Mouse (Mus musculus): ENCODE measurements around the gene Gm49361.

Gm49361 gene

DNA sequence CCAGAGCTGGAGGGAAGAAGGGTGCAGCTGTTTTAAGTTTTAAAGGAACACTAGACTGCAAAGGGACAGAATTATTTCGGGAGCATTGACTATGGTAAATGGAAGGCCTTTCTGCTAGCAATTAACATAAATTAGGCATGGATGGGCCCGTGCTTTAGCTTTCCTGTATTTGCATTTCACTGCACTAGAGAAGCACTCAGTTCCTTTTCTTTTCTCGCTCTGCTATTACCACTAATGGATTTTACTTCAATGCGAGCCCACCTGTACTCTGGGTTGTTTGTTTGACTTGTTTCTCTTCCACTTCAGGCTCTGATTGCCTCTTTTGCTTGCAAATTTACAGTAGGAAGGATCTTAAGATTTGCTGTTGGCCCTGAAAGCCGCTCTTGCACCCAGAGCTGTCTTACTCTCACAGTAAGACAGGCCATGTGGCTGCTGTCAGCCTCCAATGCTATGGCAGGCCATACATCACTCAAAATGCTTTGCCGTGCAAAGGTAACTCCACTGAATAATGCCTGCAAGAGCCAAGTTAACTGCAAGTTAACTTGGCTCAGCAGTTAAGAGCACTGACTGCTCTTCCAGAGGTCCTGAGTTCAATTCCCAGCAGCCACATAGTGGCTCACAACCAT is 13.1 kb downstream of the Gm49361 start:
- ATAC-seq (ENCODE audit: insufficient number of reproducible peaks, low FRiP score, low TSS enrichment), result no peak

GRCm38 (mm10) chr14:57730527-57730926 is 15.4 kb downstream of the Gm49361 start:
- peak; percentile 54; the same call in 1 of the 2 replicates for ATAC-seq (ENCODE audit: insufficient number of reproducible peaks, low FRiP score, low TSS enrichment)

DNA sequence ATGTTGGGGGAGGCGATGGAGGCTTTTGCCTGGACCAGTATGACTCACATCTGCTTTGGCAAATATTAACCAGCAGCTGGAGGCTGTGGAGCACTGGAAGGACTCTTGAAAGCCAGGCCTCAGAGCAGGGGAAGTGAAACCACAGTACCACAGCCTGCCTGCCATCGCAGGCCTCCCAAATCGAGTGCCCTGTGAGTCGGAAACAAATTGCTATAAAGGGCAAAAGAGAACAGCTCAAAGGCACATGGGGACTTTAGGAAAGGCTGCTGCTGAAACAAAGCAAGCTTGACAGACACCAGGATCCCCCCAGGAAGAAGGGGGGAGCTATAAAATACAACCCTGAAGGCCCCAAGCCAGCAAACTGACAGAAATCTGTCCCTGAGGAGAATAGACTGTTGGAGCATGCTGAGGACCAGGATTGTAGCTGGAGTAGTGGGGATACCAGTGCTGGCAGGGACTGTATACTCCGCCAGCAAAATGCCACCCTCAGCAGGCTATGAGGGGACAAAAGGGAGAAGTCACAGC is 15.9 kb downstream of the Gm49361 start:
- no peak for ATAC-seq (ENCODE audit: insufficient number of reproducible peaks, low FRiP score, low TSS enrichment)

GRCm38 (mm10) chr14:57729364-57729763 is 16.5 kb downstream of the Gm49361 start:
- no peak for ATAC-seq (ENCODE audit: insufficient number of reproducible peaks, low FRiP score, low TSS enrichment)

DNA sequence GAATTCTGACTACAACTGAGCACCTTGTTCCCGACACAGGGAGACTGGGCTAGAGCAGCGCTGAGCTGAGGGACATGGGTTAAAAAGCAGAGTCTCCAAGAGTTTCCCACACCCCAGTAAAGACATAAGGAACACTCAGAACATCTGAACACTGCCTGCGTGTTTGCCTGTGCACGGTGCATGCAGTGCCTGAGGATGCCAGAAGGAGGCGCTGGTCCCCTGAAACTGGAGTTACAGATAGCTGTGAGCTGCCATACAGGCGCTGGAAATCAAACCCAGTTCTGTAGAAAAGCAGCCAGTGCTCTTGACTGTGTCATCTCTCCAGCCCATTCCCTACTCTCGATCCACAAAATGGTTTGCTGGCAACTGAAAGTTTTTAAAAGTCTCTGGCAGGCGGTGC is 19.7 kb downstream of the Gm49361 start:
- ATAC-seq (ENCODE audit: insufficient number of reproducible peaks, low FRiP score, low TSS enrichment), result no peak

GRCm38 (mm10) chr14:57724473-57724872 is 21.4 kb downstream of the Gm49361 start:
- ATAC-seq (ENCODE audit: insufficient number of reproducible peaks, low FRiP score, low TSS enrichment), result no peak

DNA sequence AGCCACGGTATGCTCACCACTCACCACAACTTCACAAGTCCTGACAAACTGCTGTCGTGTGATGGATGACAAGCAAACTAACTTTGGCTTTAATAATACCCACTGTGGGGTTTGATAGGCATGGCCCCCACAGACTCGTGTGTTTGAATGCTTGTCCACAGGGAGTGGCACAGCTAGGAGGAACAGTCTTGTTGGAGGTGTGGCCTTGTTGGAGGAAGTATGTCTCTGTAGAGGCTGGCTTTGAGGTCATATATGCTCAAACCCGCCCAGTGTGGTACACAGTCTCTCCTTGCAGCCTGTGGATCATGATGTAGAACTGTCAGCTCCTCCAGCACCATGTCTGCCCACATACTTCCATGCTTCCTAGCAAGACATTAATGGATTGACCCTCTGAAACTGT is 27.7 kb downstream of the Gm49361 start:
- ATAC-seq (ENCODE audit: insufficient number of reproducible peaks, low FRiP score, low TSS enrichment), result no peak

DNA sequence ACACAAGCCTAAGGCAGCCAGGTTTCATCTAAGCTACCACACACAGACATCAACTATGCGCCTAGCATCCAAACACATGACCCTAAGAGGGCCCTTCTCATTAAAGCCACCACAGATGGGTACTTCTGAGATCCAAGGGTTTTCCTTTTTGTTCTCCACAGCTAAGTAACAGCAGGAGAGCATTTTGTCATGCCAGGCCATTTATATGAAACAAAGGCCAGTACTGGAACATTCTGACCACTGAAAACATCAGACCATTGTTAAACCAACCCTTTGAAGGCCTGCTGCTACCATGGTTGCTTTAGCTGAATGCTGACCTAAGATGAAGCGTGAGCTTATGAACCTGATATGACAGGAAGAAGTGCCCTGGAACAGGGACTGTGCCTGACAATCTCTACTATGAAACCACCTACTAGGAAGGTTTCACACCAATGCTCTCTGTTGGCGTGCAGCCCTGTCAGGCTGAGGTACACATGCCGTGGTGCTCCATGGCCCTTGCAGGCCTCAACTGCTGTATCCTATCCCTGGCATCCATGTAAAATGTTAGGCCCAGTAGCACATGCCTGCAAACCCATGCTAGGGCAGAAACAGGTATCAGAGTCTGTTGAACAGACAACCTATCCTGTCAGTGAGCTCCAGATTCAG is 29.2 kb downstream of the Gm49361 start:
- no peak for ATAC-seq (ENCODE audit: insufficient number of reproducible peaks, low FRiP score, low TSS enrichment)

GRCm38 (mm10) chr14:57712884-57713283 is 33.0 kb downstream of the Gm49361 start:
- no peak for ATAC-seq (ENCODE audit: insufficient number of reproducible peaks, low FRiP score, low TSS enrichment)

GRCm38 (mm10) chr14:57711059-57711458 is 34.8 kb downstream of the Gm49361 start:
- ATAC-seq (ENCODE audit: insufficient number of reproducible peaks, low FRiP score, low TSS enrichment), result no peak

DNA sequence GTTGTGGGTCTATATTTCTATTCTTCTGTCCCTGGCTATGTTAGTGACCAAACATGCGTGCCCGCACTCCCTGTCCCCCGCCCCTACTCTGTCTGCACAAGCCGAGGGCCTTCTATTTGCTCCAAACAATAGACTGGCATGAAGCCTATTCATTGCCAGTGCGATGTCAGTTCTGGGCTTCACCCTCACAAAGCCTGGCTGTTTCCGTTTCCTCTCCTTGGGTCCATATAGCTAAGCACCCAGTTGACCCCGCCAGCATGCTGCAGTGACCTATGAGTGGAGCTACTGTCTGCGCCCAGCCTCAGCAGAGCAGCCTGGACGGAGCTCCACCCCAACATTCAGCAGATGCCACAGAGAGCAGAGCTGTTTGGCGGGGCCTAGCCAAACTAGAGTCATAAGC is 36.7 kb downstream of the Gm49361 start:
- no peak for ATAC-seq (ENCODE audit: insufficient number of reproducible peaks, low FRiP score, low TSS enrichment)

DNA sequence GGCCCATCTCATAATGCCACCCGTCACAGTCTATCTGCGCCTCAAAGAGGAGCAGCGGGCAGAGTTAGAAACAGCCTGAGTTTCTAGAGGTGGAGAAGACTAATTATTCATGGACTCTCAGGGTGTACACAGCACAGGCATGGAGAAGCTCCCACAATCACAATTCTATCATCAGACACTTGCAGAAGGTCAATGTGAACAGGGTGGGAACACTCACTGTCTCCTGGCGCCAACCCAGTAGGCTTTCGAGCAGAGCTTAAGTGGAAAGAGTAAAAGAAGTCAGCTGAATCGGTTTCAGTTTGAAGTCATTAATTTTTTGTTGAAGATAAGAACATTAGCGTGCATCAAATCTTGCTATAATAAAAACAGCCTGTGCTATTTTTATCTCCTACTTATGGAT is 37.3 kb downstream of the Gm49361 start:
- ATAC-seq (ENCODE audit: insufficient number of reproducible peaks, low FRiP score, low TSS enrichment), result no peak

DNA sequence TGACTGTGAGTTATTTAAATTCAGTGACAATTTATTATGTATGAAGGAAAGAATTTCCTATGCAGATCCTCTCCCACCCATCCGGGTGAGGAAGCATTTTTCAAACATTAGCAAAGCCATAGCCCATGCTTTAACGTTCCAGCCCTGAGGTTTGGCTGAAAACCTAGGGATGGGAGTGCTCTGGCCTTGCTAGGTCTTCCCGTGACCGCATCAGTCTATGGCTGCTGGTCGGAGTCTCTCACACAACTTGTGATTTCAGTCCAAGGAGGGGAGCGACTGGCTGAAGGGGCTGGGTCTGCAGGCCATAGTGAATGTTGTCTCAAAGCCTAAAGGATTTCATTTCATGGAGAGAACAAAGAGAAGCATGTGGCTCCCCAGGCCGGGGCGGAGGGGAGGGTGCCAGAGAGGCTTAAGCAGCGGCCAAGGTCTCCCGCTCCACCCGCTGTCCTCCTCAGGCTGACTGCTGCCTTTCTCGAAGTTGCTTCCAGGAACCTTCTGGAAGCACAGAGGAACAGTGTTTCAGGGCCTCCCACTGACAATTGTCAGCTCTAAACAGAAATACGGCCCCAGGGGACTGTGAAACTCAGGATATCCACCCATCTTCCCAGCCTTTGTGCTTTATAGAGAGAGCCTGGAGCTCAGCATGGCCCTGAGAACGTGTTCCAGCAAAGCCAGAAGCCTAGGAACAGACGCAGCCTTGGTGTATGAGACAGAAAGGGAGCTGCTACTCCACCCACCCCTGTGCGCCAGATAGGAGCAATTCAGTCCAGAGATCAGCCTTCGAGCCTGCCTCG is 38.6 kb downstream of the Gm49361 start:
- 0 out of 2 replicates have a peak, but pooled peaks have one; percentile 42 for ATAC-seq (ENCODE audit: insufficient number of reproducible peaks, low FRiP score, low TSS enrichment)

DNA sequence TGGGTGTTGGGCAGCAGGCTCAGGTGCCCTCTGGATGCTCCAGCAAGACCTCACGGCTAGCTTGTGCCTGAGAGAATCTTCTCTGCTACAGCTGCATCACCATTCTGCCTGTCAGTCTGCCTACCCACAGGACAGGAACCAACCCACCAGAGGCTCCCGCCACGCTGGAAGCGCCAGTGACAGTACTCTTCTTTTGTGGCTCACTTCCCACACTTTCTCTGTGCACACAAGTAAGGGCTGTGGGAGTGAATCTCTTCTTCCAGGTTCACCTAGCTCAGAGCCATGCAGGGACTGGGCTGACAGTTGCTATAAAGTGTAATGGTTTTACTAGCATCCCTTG is 39.2 kb downstream of the Gm49361 start:
- no peak for ATAC-seq (ENCODE audit: insufficient number of reproducible peaks, low FRiP score, low TSS enrichment)

DNA sequence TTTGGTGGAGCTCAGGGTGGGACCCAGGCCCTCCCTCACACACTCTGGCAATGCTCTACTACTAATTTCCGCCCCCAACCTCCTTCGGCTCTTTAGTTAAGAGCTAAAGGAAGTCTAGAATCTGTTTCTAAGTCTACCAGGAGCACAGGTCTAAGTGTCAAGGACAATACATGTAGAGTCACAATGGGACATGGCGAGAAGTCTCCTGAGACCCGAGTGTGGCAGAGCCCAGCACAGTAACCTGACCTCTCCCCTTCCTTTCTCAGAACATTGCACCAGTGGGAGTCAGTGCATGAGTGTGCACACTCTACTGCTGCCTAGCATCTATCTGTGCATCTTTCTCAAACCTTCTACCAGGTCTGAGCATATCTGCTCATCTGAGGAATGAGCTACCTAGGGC is 40.1 kb downstream of the Gm49361 start:
- ATAC-seq (ENCODE audit: insufficient number of reproducible peaks, low FRiP score, low TSS enrichment), result no peak

GRCm38 (mm10) chr14:57705075-57705474 is 40.8 kb downstream of the Gm49361 start:
- no peak for ATAC-seq (ENCODE audit: insufficient number of reproducible peaks, low FRiP score, low TSS enrichment)

DNA sequence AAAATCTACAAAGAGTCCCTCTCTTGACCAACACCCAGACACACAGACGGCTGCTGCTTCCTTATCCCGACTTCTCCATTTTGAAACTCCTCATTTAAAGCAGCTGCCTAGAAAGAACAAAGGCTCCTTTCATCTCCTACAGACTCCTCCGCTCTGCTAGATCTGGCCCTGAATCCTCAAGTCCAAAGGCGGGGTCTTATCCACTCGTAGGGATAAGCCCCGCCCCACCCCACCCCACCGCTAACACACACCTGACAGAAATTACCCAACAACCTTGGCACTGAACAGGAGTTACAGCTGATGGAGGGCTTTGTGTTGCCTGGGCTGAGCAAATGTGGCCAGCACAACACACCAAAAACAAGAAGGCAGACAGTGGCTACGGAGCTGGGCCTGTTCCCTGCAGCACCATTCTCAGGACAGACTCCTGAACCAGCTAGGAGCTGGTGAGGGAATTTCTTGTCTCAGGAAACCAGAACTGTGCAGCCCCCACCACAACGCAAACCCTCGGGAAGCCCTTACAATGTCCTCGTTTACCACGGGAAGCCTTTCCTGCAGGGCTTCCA is 43.9 kb downstream of the Gm49361 start:
- ATAC-seq (ENCODE audit: insufficient number of reproducible peaks, low FRiP score, low TSS enrichment), result no peak

DNA sequence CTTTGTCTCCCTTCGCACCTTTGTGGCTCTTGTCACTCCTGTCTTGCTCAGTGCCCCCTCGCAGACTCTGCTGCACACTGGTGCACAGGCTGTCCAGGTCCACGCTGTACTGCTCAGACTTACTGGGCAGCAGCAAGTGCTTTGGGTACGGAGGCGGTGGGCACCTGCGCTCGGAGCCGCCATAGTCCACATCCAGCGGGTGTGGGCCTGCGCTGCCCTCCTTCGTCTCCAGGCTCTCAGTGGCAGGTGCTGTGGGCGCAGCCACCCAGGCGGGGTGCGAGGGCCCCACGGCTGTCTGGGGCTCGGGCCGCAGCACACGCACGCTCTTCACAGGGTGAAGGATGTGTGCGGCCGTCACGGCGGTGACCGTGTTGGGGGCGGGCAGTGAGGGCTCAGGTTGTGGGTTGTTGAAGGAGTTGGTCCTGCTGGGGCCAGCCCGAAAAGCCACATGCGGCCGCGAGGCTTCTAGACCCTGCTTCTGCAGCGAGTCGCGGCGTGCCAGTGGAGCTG is 46.4 kb downstream of the Gm49361 start:
- no peak for ATAC-seq (ENCODE audit: insufficient number of reproducible peaks, low FRiP score, low TSS enrichment)

- no peak for ATAC-seq (ENCODE audit: insufficient number of reproducible peaks, low FRiP score, low TSS enrichment)
Observed at GRCm38 (mm10) chr14:57699016-57699415, 46.9 kb downstream of the Gm49361 start.

- no peak for ATAC-seq (ENCODE audit: insufficient number of reproducible peaks, low FRiP score, low TSS enrichment)
Observed at GRCm38 (mm10) chr14:57696066-57696465, 49.8 kb downstream of the Gm49361 start.

- ATAC-seq (ENCODE audit: insufficient number of reproducible peaks, low FRiP score, low TSS enrichment), result no peak
Observed at GRCm38 (mm10) chr14:57695550-57695949, 50.4 kb downstream of the Gm49361 start.
